Mouse (Mus musculus) inflammation-experienced regulatory T-cells, adult 16 weeks (primary cell): ENCODE results near the gene Zpr1. TPM values are rescaled to one million over a fixed set of nuclear protein-coding genes. Genes with fewer than 3 reads are reported as not detected.

Experiments
- polyA plus RNA-seq: library from polyadenylated mRNA; unstranded; fragments of 100-300 nt; shearing (Covaris generic); gene quantifications from one replicate; pipeline ENCODE4 v1.2.1, GENCODE M21; 2017

The Zpr1 gene
- polyA plus RNA-seq, result 101 TPM

GRCm38 (mm10) chr9:46272677-46273454, at the start of gene Zpr1:
Zpr1 (plus strand) TSS chr9:46273064.

GRCm38 (mm10) chr9:46228491-46228890, 44.4 kb upstream of the Zpr1 start, which contains the start of gene Apoa1:
Apoa1 (plus strand) TSS chr9:46228580.

GRCm38 (mm10) chr9:46235596-46235648, 37.4 kb upstream of the Zpr1 start, which contains the start of gene Apoc3:
Apoc3 (minus strand) TSS chr9:46235636.

GRCm38 (mm10) chr9:46240526-46241153, 32.2 kb upstream of the Zpr1 start, which contains the start of gene Apoa4:
Apoa4 (plus strand) TSS chr9:46240696.

GRCm38 (mm10) chr9:46268343-46268873, 4.5 kb upstream of the Zpr1 start, which contains the start of gene Apoa5:
Apoa5 (plus strand) TSS chr9:46268633.

GRCm38 (mm10) chr9:46282631-46283436, 10.0 kb downstream of the Zpr1 start, which contains the start of gene Bud13:
Bud13 (plus strand) TSS chr9:46283008.

GRCm38 (mm10) chr9:46319886-46320285, 47.0 kb downstream of the Zpr1 start, which contains the start of gene 4931429L15Rik:
4931429L15Rik (minus strand) TSS chr9:46319986.

Other genes starting within 250 kb of the Zpr1 start
- not detected for gene Apoa1, start 44.5 kb upstream of the Zpr1 start, polyA plus RNA-seq
- gene Apoc3, start 37.4 kb upstream of the Zpr1 start, polyA plus RNA-seq, result not detected
- not detected for gene Apoa4, start 32.4 kb upstream of the Zpr1 start, polyA plus RNA-seq
- gene Apoa5, start 4.4 kb upstream of the Zpr1 start, polyA plus RNA-seq, result not detected
- 28.6 TPM for gene Bud13, start 9.9 kb downstream of the Zpr1 start, polyA plus RNA-seq
- gene 4931429L15Rik, start 46.9 kb downstream of the Zpr1 start, polyA plus RNA-seq, result not detected